Mouse (Mus musculus) gastrocnemius, postnatal 4 days (tissue): ENCODE data around the gene Gng5. TPM values are rescaled to one million over a fixed set of nuclear protein-coding genes. Genes with fewer than 3 reads are reported as not detected.

Experiments used
- DNase-seq, 2 experiments: peaks; one replicate each; pipeline ENCODE4 v3.0.0; 2021 to 2022; ENCODE audit warnings: low spot score in 2 of 2, mixed read lengths in 2 of 2
- total RNA-seq, 2 experiments: library from RNA; stranded (reverse); gene quantifications; 2 replicates each; pipeline ENCODE4 v1.2.3; 2021

The Gng5 gene
- total RNA-seq, 2 experiments from 2014 or later = 238 to 270 TPM

DNA sequence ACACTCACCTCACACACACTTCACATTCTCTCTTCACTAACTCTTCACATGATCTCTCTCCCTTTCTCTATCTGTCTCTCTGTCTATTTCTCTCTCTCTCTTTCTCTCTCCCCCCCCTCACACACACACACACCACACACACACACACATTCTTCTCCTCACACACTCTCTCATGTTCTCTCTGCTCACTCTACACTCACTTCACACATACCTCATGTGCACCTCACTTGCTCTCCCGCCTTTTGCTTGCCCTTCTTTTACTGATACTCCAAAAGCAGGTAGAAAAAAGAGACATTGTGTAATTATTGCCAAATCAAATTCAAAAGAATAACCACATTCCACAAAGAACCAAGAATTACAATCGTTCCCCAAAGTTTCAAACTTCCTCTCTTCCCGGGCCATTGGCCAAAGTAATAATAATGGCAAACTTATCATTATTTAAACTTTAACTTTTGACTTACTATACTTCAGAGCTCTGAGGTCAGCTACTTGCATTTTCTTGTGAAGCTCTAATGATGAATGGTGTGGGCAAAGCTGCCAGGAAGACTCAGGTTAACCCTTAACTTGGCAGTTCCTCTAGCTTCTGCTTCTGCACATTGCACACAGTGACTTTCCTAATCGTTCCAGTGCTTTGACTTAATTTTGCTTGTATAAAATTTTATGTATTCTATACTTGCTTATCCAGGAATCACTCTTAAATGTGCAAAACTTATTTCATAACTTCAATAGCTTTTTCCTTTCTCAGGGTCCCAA, 41.1 kb downstream of the Gng5 start:
- DNase-seq = no peak

DNA sequence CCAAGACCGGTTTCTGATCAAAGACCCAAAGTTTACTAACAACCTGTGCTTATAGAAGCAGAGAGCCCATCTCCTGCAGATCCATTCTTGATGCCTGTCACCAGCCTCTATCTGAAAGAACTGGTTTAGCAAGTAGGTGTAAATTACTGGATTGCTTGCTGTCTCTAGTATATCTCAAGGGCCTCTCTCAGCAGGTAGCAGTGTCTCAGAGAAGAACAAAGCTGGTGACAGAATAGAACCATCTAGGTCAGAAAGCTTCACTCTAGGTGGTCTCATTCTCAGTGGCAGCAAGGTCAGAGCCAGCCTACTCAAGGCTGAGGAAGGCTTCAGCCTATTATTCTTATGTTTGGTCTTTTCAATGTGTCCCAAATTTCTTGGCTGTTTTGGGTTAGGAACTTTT, 44.0 kb downstream of the Gng5 start:
- DNase-seq = no peak

DNA sequence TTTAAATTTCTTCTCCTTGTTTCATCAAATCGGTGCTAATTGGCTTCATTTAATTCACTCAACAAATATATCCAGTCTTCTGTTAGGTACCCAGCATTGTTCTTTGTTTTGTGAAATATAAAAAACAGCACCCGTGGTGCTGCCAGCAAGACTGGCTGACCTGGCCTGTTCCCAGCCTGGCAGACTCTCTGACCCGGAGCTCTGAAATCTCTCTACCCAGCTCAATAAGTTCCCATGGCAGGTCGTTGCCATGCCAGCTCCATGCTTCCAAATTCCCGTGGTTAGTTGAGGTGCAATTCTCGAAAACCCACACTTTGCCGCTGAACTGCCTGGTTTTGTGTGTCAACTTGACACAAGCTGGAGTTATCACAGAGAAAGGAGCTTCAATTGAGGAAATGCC, 55.2 kb downstream of the Gng5 start:
- no peak for DNase-seq

Other genes starting within 250 kb of the Gng5 start
- gene Ssx2ip, start 95.2 kb upstream of the Gng5 start, total RNA-seq = 10 to 100 TPM; 20.2 to 22.6 TPM
- gene Ctbs, start 50.0 kb upstream of the Gng5 start, total RNA-seq = 1 to 10 TPM; 7.9 to 8.6 TPM
- 1 to 10 TPM; 3.3 to 3.5 TPM for gene Spata1, start 54 bp upstream of the Gng5 start, total RNA-seq
- gene Rpf1, start 21.6 kb downstream of the Gng5 start, total RNA-seq = 10 to 100 TPM; 16.8 to 25.5 TPM
- gene Uox, start 70.6 kb downstream of the Gng5 start, total RNA-seq = 1 to 10 TPM in 1 of 2 experiments, not detected in 1; 1.9 TPM
- gene Dnase2b, start 115.8 kb downstream of the Gng5 start, total RNA-seq = under 1 TPM; 0.10 to 0.12 TPM
- not detected for gene 4930503B20Rik, start 151.5 kb downstream of the Gng5 start, total RNA-seq
- gene Samd13, start 185.8 kb downstream of the Gng5 start, total RNA-seq = 1 to 10 TPM in 1 of 2 experiments, under 1 TPM in 1; 0.86 to 1.1 TPM